Mouse (Mus musculus) liver, embryonic 12.5 days (tissue): ENCODE results near the gene Rpia. TPM values are rescaled to one million over a fixed set of nuclear protein-coding genes. Genes with fewer than 3 reads are reported as not detected.
A peak's percentile ranks its signal among the peaks of the same experiment; 100 is the strongest.

Experiments
- ATAC-seq: fragments of 200-750 bp; cut with Nextera tagmentation; 2 replicates; pipeline ENCODE4 v1.8.0; 2017; ENCODE audit warnings: moderate number of reproducible peaks, mild to moderate bottlenecking, moderate library complexity
- H3K27ac ChIP-seq: fragments of 300-500 bp; sonication (generic); 2 replicates; pipeline ENCODE4 v1.5.1; 2016; ENCODE audit warnings: mild to moderate bottlenecking
- H3K27me3 ChIP-seq: fragments of 300-500 bp; sonication (generic); replicated peaks from 2 replicates; pipeline ENCODE4 v1.6.1; 2016; ENCODE audit warnings: mild to moderate bottlenecking, moderate library complexity
- H3K36me3 ChIP-seq: fragments of 300-500 bp; sonication (generic); 2 replicates; pipeline ENCODE4 v1.6.1; 2016; ENCODE audit warnings: mild to moderate bottlenecking, moderate library complexity
- H3K4me1 ChIP-seq: fragments of 300-500 bp; sonication (generic); 2 replicates; pipeline ENCODE4 v1.6.1; 2016
- H3K4me2 ChIP-seq: fragments of 300-500 bp; sonication (generic); 2 replicates; pipeline ENCODE4 v1.6.1; 2016; ENCODE audit warnings: mild to moderate bottlenecking, moderate library complexity
- H3K4me3 ChIP-seq: fragments of 300-500 bp; sonication (generic); 2 replicates; pipeline ENCODE4 v1.5.1; 2016; ENCODE audit warnings: mild to moderate bottlenecking, moderate library complexity
- H3K9ac ChIP-seq: fragments of 300-500 bp; sonication (generic); 2 replicates; pipeline ENCODE4 v1.6.1; 2016; ENCODE audit warnings: mild to moderate bottlenecking, moderate library complexity
- H3K9me3 ChIP-seq: fragments of 300-500 bp; sonication (generic); replicated peaks from 2 replicates; pipeline ENCODE4 v1.6.1; 2016; ENCODE audit warnings: mild to moderate bottlenecking, moderate library complexity
- WGBS: fragments of 180-500 bp; shearing (Covaris S2); methylation state at CpG from one replicate; pipeline ENCODE4 v1.1.7; 2016; ENCODE audit not compliant: insufficient replicate concordance; 5-methylcytosine and 5-hydroxymethylcytosine counted together
- polyA plus RNA-seq: library from polyadenylated mRNA; unstranded; fragments of >200 nt; fragmentation: Nextera tagmentation; extraction: Ambion mirVana; gene quantifications from 2 replicates; pipeline ENCODE4 v1.2.1, GENCODE M21; 2016

Rpia gene
- polyA plus RNA-seq, 1 experiment from 2014 or later = 4.5 TPM

GRCm38 (mm10) chr6:70716701-70717393, 75.2 kb downstream of the Rpia start:
- WGBS = 72% methylated on average over 12 of the region's 12 CpGs
- H3K4me2 ChIP-seq = no peak overlapping the region
- no peaks in the 10 kb centered on the region for H3K9me3 ChIP-seq
- peak; percentile 42 for ATAC-seq
- no peaks in the 10 kb centered on the region for H3K27me3 ChIP-seq
- H3K4me1 ChIP-seq = peaks cover 29% of the 10 kb centered on the region
- no peak overlapping the region for H3K4me3 ChIP-seq
- no peaks in the 10 kb centered on the region for H3K36me3 ChIP-seq
- H3K27ac ChIP-seq = no peak overlapping the region
- H3K9ac ChIP-seq = no peak overlapping the region

Other genes with a start within 250 kb of the Rpia start
- gene Eif2ak3, start 52.3 kb upstream of the Rpia start, polyA plus RNA-seq = 5.2 and 6.2 TPM in 2 replicates
- not detected in 2 replicates for gene Tex37, start 126.7 kb upstream of the Rpia start, polyA plus RNA-seq
- not detected in 2 replicates for gene Foxi3, start 164.3 kb upstream of the Rpia start, polyA plus RNA-seq